Mouse (Mus musculus) cerebellum, postnatal 14 days (tissue): ENCODE measurements at regions not wholly inside any gene's neighbourhood (a gene's known extent, or its start where the extent isn't known, plus 50 kb on each side); places are given as distances from the start of the nearest gene placed in this dataset.

ENCODE experiments used
- DNase-seq, 2 experiments: peaks; one replicate each; pipeline ENCODE4 v3.0.0; 2021; ENCODE audit warnings: mixed read lengths in 2 of 2

- no peak for DNase-seq
Measured at GRCm38 (mm10) chr12:70523379-70523778, 70.5 kb downstream of the Tmx1 start.

GRCm38 (mm10) chr12:70524703-70525102, 71.8 kb downstream of the Tmx1 start:
- no peak for DNase-seq

- DNase-seq, result no peak
Measured at GRCm38 (mm10) chr12:70531661-70532060, 78.8 kb downstream of the Tmx1 start.

GRCm38 (mm10) chr12:70532225-70532624, 79.3 kb downstream of the Tmx1 start:
- no peak for DNase-seq

GRCm38 (mm10) chr12:70532843-70533242, 79.9 kb downstream of the Tmx1 start:
- no peak for DNase-seq

GRCm38 (mm10) chr12:70533375-70533935, 80.6 kb downstream of the Tmx1 start:
- no peak for DNase-seq

GRCm38 (mm10) chr12:70539124-70539523, 86.2 kb downstream of the Tmx1 start:
- no peak for DNase-seq

GRCm38 (mm10) chr12:70539856-70540255, 87.0 kb downstream of the Tmx1 start:
- DNase-seq, result peak; percentile 48 to 50

- no peak for DNase-seq
Measured at GRCm38 (mm10) chr12:70541432-70541831, 88.5 kb downstream of the Tmx1 start.

- no peak for DNase-seq
Measured at GRCm38 (mm10) chr12:70543299-70543698, 90.4 kb downstream of the Tmx1 start.

GRCm38 (mm10) chr12:70544326-70544725, 91.4 kb downstream of the Tmx1 start:
- DNase-seq, result no peak

- DNase-seq, result peak; percentile 36 to 43
Measured at GRCm38 (mm10) chr12:70544850-70545510, 92.1 kb downstream of the Tmx1 start.

GRCm38 (mm10) chr12:70547199-70547598, 94.3 kb downstream of the Tmx1 start:
- no peak for DNase-seq

- no peak for DNase-seq
Measured at GRCm38 (mm10) chr12:70549296-70549695, 96.4 kb downstream of the Tmx1 start.

GRCm38 (mm10) chr12:70553866-70554265, 101.0 kb downstream of the Tmx1 start:
- DNase-seq, result no peak

- no peak for DNase-seq
Measured at GRCm38 (mm10) chr12:70554586-70554985, 101.7 kb downstream of the Tmx1 start.

- peak in 1 of 2 experiments; percentile 13 for DNase-seq
Measured at GRCm38 (mm10) chr12:70555723-70556122, 102.8 kb downstream of the Tmx1 start.

GRCm38 (mm10) chr12:70556820-70557219, 103.9 kb downstream of the Tmx1 start:
- peak; percentile 64 to 67 for DNase-seq

GRCm38 (mm10) chr12:70563446-70563845, 110.6 kb downstream of the Tmx1 start:
- DNase-seq, result peak; percentile 34 to 35

- no peak for DNase-seq
Measured at GRCm38 (mm10) chr12:70575665-70576064, 122.8 kb downstream of the Tmx1 start.

GRCm38 (mm10) chr12:70577769-70578168, 124.9 kb downstream of the Tmx1 start:
- DNase-seq, result no peak

GRCm38 (mm10) chr12:70579328-70579905, 126.5 kb downstream of the Tmx1 start:
- DNase-seq, result peak; percentile 89 to 92

- peak; percentile 31 to 50 for DNase-seq
Measured at GRCm38 (mm10) chr12:70586181-70586580, 133.3 kb downstream of the Tmx1 start.

- no peak for DNase-seq
Measured at GRCm38 (mm10) chr12:70588234-70588633, 135.3 kb downstream of the Tmx1 start.
